Mouse (Mus musculus): ENCODE measurements around the gene Myo1e. TPM values are rescaled to one million over a fixed set of nuclear protein-coding genes. Genes with fewer than 3 reads are reported as not detected.

The Myo1e gene
- total RNA-seq, 1 experiment from 2014 or later: 95.9 TPM

DNA sequence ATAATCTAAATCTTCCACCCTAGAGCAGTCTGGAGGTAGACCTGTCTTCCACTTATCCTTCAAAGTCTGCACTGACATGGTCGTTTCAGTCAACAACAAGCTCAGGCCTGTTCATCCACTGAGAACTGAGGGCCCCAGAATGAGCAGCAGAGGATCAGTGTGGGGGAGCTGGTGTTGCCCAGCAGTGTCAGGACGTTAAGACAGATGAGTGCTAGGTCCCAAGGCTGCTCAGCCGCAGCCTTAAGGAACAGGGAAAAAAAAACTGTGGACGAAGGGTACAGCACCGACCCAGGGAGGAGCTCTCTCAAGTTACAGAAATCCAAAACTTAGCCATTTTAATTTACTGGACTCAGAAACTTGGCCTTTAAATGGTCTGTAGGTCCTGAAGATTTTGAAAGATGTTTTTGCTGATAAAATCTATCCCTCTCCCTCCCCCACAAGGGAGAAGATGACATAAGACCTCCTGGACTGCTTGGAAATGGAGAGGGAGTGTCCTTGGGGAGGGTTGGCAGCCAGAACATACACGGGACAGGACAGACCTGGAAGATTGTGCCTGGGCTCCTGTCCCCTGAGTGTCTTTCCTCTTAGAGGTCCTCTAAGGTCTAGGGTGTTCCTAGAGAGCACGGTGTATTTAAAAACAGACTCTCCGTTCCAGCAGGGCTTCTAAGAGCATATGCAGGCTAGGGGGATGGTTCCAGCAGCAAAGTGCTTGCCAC is 118.9 kb downstream of the Myo1e start:
- ATAC-seq (ENCODE audit: extremely low read depth, insufficient number of reproducible peaks, low FRiP score, poor library complexity, severe bottlenecking): no peak

DNA sequence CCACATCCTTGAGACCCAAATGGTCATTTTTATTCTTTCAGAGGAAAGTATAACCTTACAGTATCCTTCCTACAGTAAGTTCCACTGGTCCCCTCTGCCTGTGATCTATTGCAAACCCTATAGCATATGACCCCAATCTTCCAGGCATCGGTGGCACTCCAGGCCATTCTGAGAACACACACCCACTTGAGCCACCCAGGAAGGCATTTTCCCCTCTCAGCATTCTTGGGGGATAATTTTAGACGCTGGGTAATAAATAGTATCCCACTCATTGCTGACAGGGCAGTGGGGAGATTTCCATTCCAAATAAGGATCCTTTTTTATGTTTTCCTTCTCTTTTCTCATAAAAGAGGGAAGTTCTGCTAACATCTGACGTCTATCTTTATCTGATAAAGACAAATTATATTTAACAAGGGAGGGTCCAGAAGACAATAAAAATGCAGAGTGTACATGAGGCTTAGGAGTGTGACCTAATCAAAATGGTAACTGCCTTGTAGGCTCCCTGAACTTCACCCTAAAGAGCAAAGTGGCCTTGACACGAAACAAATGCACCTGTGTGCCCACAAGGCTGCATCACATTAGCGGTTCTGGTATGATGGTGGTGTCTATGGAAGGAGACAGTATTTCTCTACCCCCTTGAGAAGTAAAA is 121.2 kb downstream of the Myo1e start:
- no peak for ATAC-seq (ENCODE audit: extremely low read depth, insufficient number of reproducible peaks, low FRiP score, poor library complexity, severe bottlenecking)

DNA sequence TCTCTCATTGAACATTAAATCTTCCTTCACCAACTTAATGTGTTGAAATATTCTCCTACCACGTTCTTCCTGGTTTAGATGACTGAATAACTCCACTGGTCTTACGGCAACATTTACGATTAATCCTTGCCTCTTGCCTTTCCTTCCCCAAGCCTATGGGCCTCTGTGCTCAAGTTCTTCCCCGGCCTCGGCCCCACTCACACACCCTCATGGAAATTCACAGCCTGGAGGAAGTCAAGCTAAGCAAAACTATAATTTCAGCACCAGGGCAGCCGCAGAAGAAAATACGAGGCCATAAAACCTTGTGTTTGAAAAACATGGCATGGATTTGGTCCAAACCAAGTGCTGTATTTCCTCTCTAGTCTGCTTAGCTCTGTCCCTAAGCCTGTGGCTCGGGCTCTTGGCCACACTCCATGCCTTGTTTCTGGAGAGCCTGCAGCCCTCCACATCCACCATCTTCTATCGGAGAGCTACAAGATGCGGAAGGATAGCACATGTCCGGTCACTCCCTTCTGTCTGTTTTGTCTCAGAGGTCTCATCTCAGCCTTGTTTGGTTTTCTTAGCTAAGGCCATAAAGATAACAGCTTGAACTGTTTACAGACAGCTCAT is 124.7 kb downstream of the Myo1e start:
- ATAC-seq (ENCODE audit: extremely low read depth, insufficient number of reproducible peaks, low FRiP score, poor library complexity, severe bottlenecking): no peak

DNA sequence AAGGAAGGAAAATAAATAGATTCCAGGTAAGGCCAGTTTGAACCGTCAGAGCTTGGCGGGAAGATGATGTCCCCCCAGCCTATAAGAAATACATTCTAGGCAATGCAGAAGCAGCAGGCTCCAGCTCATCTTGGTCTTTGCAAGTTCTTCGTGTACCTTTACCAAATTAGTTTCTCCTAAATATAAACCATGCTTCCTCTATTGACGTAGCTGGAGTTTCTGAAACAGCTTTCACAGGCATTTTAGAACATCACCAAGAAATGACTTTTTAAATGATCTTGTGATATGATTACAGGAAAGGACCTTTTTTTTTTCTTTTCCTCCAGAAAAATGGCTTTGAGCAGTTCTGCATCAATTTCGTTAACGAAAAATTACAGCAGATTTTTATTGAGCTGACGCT is 131.2 kb downstream of the Myo1e start:
- no peak for ATAC-seq (ENCODE audit: extremely low read depth, insufficient number of reproducible peaks, low FRiP score, poor library complexity, severe bottlenecking)

DNA sequence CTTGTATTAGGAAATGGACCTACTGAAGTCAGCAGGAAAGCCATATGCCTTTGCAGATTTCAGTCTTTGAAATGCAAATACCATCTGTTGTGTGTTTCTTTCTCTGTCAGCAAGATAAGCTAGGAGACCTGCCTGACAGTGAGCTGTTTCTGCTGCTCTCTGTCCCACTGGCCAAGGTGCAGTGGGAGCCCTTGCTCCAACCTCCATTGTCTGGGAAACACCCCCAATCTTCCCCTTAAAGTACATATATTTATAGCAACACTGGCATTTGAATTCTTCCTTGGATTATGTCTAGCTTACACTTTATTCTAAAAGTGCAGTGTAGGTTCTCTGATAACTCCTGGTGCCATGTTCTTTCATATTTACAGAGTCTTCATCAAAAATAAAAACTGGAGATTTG is 131.7 kb downstream of the Myo1e start:
- no peak for ATAC-seq (ENCODE audit: extremely low read depth, insufficient number of reproducible peaks, low FRiP score, poor library complexity, severe bottlenecking)

DNA sequence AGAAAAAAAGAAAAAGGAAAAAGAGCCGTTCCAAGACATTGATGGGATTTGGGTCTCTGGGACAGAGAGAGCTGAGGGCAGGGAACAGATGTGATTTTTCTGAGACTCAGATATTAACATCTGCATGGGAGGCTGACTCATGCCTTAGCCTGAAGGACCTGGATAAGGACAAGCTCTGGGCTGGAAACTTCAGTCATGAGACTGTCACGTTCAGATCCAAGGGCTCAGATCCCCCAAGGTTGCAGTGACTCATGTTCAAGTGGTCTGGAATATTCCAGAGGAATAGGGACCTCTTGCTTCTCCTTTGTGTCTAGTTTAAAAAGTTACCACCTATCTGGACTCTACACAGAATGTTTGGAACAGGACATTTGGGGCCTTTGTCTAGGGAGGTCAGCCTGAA is 142.1 kb downstream of the Myo1e start:
- no peak for ATAC-seq (ENCODE audit: extremely low read depth, insufficient number of reproducible peaks, low FRiP score, poor library complexity, severe bottlenecking)

DNA sequence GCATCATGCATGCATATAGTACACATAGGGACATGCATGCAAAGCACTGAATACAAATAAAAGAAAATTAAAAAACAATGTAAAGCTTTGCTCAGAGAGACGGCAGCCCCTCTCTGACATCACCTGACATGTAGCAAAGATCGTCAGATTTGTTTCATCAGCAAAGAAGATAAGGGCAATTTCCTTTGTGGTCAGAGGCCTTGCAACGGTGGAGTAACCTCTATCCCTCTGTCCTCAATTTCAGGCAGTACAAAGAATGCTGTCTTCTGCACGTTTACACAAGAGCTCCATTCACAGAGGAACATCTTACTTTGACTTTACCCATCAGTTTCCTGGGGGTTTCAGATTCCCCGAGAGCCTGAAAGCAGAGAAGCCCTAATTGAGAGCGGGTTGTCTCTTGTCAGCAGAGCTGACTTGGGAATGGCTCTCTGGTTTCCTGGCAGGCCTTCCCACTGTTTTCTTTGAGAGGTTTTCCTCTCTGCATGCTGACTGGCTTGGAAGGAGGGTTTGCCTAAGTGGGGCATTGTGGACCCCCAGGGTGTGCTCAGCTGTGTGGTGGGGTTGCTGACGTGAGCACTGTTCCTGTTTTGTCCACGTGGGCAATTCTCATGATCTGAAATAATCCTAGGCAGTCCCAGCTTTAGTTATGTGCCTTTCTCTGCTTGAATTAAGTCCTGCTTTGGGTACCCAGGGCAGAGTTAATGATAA is 144.6 kb downstream of the Myo1e start:
- ATAC-seq (ENCODE audit: extremely low read depth, insufficient number of reproducible peaks, low FRiP score, poor library complexity, severe bottlenecking): no peak

DNA sequence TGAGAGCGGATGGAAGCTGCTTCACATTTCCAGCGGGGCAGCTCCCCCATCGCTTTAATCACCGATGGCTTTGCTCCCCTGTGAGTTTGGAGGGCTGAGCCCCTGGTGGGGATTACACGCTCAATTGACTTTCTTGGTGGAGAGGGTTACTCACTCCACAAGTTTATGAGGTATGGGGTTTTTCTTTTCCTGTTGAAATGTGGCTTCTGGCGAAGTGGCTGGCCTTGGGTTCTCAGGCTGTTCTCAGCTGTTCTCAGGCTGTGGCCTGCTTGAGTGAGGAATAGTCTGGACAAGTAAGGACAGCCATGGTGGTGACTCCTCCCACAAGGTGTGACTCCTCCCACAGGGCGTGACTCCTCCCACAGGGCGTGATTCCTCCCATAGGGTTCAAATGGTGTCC is 149.1 kb downstream of the Myo1e start:
- ATAC-seq (ENCODE audit: extremely low read depth, insufficient number of reproducible peaks, low FRiP score, poor library complexity, severe bottlenecking): no peak

DNA sequence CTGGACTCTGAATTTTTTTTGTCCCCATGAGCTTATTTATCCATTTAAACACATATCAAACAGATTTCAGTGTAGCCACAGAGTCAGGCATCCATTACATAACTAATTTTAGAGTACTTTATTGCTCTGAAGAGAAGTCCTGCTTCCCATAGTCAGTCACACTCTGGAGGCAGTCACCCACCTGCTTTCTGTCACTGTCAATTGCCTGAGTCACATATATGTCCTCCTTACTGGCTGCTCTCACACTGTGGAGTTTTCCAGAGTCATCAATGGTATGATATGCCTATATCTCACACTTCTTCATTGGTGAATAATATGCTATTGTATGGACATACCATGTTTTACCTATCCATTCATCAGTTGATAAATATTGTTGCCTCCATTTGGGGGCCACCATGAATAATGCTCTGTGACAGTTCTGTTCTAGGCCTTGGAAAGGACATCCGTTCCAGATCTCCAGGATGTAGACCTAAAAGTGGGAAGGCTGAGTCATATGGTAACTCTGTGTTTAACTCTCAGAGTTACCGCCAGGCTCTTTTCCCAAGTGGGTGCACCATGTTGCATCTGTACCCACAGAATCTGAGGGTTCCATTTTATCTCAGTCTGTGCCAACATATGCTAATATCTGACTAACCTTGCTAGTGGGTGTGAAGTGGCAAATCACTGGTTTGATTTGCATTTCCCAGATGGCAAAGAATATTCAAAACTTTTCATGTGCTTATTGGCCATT is 152.4 kb downstream of the Myo1e start:
- no peak for ATAC-seq (ENCODE audit: extremely low read depth, insufficient number of reproducible peaks, low FRiP score, poor library complexity, severe bottlenecking)

DNA sequence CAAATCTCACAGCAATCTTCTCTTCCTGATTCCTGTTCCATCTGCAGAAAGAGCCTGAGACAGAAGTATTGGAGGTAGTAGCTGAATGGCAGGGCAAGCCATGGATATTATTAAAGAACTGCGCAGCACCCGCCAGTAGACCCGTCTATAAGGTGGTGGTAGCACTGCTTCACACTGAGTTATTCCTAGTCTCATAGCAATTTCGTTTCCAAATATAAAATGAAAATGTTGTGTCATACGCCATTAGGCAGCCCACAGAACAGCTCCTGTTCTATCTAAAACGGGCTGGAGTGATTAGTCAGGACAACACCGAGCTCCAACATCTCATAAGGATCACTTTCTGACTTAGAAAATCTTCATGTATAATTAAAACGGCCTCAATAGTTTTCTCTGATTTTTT is 157.6 kb downstream of the Myo1e start:
- ATAC-seq (ENCODE audit: extremely low read depth, insufficient number of reproducible peaks, low FRiP score, poor library complexity, severe bottlenecking): no peak

DNA sequence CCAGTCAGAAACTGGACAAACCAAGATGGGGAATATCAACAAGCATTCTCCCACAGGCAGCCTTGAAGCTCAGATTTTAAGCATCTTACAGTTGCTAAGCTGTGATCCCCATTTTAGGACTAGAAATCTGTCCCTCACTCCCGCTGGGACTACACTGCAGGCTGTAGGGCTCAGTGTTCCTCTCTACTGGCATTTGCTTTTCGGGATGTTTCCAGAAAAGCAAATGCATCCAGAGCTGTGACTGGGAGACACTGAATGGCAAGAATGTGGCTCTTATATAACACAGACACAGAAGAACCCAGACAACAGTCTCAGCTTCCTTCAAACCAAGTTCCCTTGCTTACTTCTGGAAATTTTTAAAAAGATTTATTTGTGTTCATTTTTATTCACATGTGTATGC is 158.8 kb downstream of the Myo1e start:
- no peak for ATAC-seq (ENCODE audit: extremely low read depth, insufficient number of reproducible peaks, low FRiP score, poor library complexity, severe bottlenecking)

DNA sequence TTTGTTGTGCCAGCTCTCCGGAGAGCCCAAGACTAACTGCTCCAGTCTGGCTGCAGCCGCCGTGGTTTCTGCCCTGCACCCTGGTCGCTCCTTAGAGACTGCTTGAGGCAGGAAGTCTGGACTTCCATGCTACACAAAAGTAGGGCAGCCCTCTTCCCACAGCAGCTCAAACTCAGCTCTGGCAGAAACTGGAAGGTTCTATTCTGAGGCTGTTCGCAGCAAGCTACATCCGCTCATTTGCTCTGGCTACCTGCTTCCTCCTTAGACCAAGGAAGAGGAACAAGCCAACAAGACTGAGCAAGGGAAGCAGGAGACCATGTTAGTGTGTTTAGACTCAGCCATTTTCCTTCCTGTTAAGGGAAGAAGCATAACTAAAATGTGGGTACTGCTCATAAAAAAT is 159.7 kb downstream of the Myo1e start:
- ATAC-seq (ENCODE audit: extremely low read depth, insufficient number of reproducible peaks, low FRiP score, poor library complexity, severe bottlenecking): no peak

DNA sequence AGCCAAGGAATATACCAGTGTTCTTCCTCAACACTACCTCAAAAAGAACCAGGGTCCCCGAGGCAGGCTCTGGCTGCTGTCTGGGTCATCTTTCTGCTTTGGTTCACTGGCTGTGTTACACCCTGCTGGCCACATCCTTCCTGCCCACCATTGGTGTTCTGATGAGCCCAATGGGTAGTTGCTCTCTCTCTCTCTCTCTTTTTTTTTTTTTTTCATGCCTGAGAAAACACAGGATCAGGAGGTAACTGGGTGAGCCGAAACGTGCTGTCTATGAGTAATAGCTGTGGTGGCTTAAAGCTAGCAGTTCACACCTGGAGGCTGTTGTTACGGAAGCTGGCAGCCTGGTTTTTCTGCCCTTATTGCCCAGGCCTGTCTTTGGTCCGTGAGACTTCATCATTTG is 164.5 kb downstream of the Myo1e start:
- peak; percentile 55; the same call in 1 of the 2 replicates for ATAC-seq (ENCODE audit: extremely low read depth, insufficient number of reproducible peaks, low FRiP score, poor library complexity, severe bottlenecking)

DNA sequence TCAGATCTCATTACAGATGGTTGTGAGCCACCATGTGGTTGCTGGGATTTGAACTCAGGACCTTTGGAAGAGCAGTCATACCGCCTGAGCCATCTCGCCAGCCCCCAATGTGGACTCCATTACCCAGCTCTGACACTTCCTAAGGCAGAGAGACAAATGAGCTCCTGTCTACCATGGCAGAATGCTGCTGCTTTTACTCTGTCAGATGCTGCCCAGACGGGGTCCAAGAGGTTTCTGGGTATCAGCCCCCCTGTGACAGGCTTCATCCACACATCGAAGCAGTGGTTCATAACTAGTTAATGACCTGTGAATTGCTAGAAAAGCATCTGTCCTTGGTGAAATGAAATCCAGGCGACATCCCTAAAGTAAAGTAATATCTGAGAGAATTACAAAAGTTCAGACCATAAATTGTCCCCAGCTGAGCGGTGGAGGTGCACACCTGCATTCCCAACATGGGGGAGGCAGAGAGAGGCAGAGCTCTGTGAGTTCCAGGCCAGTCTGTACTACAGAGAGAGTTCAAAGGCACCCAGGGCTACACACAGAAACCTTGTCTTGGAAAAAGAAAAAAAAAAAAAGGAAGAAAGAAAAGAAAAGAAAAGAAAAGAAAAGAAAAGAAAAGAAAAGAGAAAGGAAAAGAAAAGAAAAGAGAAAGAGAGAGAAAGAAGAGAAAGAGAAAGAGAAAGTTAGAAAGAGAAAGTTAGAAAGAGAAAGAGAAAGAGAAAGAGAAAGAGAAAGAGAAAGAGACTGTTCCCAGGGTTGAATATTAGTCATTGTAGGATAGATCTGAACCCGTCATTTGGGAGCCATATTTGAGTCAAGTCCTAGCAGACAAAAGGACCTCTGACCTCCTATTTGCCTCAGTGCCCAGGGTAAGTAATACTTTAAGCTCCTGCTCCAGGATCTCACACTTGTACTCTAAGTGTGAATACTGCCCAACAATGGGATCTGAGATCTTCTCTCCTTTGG is 172.6 kb downstream of the Myo1e start:
- no peak for ATAC-seq (ENCODE audit: extremely low read depth, insufficient number of reproducible peaks, low FRiP score, poor library complexity, severe bottlenecking)

DNA sequence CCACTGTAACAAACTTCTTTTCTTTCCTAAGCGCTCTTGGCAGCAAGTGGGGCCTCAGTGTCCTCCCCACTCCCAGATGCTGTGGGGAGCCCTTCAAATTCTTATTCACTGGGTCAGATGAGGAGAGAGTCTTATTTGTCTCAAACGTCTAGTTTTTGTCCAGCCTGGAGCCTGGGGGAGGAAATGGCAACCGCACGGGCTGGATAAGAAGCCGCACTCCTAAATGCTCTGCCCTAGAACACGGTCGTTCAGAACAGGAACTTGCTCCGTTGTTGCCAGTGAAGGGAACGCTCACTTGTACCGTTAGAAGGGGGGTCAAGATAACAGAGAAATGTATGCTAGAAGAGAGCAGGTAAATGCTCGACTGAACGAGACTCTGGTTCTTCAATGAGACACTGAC is 174.9 kb downstream of the Myo1e start:
- no peak for ATAC-seq (ENCODE audit: extremely low read depth, insufficient number of reproducible peaks, low FRiP score, poor library complexity, severe bottlenecking)

DNA sequence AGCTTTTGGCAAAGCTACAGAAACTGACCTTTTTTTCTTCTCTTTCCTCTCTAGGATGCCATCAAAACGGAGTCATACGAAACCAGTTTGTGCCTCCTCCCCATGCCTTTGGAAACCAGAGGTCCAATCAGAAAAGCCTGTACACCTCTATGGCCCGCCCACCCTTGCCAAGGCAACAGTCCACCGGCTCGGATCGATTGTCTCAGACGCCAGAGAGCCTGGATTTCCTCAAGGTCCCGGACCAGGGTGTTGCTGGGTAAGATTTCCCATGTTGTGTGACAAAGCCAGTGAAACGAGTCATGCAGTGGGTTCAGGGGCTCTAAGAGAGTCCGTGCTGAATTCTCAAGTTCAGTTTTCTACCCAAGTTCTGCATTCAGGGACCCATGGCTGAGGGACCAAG is 176.6 kb downstream of the Myo1e start:
- ATAC-seq (ENCODE audit: extremely low read depth, insufficient number of reproducible peaks, low FRiP score, poor library complexity, severe bottlenecking): no peak

DNA sequence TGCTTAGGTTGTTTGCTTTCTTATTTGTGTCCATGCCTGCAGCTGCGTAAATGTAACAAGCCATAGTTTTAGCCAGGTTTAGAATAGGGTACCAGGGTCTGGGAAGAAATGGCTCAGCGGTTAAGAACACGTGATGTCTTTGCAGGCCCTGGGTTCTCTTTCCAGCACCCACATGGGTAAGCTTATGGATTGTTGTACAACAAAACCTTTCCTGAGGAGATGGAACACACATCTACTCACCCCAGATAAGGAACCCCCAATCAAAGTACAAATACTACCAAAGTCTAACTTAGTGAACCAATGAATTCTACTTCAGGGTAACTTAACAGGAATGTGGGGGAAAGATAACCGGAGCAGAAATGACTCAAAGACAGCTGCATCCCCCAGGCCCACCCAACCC is 177.3 kb downstream of the Myo1e start:
- ATAC-seq (ENCODE audit: extremely low read depth, insufficient number of reproducible peaks, low FRiP score, poor library complexity, severe bottlenecking): no peak

All from neutrophil, adult 5-6 weeks (primary cell).